Mouse (Mus musculus) monocyte, adult 5-6 weeks (primary cell): Measurements from ENCODE around the gene 3110009E18Rik. TPM values are rescaled to one million over a fixed set of nuclear protein-coding genes. Genes with fewer than 3 reads are reported as not detected.

ENCODE experiments used
- ATAC-seq: fragments of 153-309, 156-312 bp; replicated peaks from 2 replicates; pipeline ENCODE4 v1.8.0; 2017; ENCODE audit warnings: mild to moderate bottlenecking; ENCODE audit not compliant: low TSS enrichment, insufficient number of reproducible peaks, severe bottlenecking, poor library complexity, low FRiP score
- total RNA-seq: library from RNA; stranded (forward); fragments of 200-1000, 200-491, 200-594 nt; gene quantifications from 3 replicates; pipeline ENCODE4 v1.2.3, GENCODE M21; 2017

The 3110009E18Rik gene
- total RNA-seq, 1 experiment from 2014 or later, result 10.3 TPM

DNA sequence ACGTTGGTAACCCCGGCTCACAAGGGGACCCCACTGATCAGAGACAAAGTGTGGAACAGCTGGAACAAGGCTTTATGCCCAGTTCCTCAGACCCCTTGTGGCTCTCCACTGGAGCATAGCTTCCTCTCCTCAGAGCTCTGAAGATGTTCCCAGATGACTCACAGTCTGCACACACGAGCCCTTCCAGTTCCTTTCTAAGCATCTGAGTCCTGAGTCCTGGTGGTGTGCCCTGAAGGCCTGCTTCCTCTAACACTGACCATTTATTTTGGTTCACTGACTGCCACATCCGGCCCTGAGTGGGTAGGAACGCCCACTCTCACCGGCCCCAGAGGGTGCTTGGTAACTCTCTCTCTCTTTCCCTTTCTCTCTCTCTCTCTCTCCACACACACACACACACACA is 21.5 kb upstream of the 3110009E18Rik start:
- peak; percentile 79 for ATAC-seq

DNA sequence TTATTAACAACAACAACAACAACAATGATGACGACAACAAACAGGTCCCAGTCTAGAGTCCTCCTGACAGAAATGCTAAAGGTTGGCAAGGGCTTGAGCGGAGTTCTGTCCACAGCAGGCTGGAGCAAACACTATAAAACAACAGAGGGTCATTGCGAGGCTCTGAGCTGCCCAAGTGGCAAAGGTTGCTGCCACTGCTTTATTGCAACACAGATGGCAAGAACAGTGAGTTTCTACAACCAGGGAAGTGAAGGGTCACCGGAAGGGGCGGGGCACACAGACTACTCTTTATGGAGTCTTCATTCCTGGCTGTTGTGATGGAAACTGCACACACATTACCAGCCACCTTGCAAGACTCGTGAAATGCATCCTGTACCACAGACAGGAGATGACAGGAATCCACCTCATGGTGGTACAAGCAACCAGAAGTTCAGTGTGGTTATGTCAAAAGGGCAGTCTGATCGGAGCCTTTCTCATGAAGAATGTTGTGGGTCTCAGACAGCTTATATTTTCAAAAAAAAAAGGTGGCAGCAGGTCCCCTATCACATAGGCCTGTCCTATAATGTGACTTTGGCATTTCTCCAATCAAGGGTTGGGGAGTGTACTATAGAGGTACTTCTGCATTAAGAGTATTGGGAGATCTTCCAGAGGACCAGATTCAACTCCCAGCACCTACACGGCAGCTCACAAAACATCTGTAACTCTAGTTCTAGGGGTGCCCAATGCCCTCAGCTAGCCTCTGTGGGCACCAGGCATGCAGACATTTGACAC is 20.3 kb upstream of the 3110009E18Rik start:
- ATAC-seq, result no peak

DNA sequence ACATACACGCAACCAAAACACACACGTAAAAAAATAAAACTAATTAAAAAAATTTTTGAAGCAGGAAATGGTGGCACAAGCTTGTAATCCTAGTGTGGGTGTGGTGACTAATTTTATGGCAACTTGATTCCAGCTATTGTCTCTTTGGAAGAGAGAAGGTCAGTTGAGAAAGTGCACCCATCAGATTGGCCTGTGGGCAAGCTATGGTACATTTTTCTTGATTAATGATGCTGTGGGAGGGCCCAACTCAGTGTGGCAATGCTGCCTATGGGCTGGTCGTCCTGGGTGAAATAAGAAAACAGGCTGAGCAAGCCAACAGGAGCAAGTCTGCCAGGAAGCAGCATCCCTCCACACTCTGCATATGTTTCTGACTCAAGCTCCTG is 19.8 kb upstream of the 3110009E18Rik start:
- no peak for ATAC-seq

DNA sequence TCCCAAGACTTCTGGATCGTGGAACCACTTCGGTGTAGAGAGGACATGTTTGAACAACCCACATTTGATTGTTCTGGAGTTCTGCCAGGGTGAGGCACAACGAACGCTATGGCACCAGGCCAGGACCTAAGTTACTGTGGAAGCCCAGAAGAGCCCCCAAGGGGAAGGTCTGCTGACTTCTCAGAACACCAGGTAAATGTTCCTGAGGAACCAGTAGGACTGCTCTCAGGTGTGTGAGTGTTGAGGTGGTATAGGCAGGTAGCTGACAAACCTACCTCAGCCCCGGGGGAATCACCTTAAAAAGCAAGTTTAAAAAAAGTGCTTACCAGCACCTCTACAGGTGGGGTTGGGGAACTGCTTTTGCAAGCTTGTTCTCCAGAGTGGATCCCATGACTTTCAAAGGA is 15.4 kb upstream of the 3110009E18Rik start:
- ATAC-seq, result 0 out of 2 replicates have a peak, but pooled peaks have one; percentile 17

DNA sequence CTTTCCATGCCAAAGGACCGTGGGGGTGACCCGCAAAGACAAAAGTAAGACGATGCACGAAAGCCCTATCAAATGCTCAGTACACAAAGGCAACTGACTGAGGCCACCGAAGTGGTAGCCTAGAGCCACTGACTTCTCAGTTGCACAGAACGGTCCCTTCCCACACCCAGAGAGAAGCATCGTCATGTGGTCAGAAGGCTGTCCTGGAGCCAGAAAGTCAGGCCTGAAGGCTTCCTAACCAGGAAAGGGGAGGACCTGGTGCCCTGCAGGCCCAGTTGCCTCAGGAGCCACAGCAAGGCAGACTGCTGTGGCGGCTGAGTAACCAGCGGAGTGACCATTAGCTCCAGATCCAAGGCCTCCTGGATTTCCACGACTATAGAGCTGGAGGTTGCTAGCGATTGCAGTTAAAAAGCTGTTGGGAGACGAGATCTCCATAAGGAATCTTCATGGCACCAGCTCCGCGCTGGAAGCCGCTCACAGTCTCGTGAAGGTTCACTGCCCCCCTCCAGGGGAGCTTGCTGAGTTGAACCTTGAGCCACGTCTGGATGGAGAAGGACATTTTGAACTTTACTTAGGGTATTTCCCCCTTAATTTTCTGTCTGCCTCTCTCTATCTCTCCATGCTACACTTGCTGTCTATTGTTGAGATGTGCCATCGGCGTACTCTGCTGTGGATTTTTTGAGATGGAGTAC is 11.1 kb upstream of the 3110009E18Rik start:
- no peak for ATAC-seq

DNA sequence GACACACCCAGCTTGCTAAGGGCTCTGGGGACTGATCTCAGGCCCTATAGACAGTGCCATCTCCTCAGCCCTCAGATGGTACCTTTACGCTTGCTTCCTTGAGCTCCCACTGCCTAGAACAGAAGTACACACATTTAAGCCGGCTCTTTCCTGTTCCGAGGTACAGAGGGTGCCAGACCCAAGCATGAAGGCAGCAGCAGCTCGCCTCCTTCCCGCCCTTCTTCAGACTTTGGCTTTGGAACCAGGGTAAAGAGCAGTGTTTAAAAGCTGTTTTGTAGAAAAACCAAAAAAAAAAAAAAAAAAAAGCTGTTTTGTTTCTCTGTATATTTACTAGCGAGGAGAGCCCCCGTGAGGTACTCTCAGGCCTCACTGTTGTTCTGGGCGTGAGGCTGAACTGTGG is 9.2 kb upstream of the 3110009E18Rik start:
- no peak for ATAC-seq

DNA sequence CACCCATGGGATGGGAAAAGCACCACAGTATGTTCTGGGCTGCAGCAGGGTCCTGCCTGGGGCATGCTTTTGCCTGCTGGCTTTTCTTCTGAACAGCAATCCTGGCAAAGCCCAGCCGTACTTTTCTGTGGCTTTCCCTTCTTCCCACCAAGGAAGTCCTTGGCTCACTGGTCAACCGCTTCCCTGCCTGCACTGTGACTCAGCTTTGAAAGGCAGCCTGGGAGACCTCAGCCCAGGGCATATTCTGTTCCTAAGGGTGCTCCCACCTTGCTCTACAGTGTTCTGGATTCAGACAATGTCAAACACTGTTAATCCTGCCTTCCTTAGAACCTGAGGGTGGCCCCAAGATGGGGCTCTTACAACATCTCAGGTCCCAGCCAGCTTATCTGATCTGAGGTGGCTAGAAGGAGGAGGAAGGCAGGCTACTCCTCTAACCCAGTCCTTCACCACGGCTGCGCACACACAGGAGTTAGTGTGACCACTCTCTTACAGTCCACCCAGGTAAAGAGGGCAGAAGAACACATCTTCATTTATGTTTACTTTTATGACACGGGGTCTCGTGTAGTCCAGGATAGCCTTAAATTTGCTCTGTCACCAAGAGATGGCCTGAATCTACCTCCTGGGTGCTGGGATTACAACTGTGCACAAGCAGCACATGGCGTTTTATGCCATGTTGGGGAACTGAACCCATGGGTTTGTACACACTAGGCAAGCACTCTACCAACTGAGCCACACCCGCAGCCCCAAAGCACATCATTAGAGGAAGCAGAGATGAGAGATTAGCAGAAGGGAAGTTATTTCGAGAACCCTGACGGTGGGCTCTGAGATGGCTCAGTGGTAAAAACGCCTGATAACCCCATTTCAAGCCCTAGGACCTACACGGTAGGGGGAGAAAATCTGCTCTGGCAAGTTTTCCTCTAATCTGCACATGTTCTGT is 8.5 kb upstream of the 3110009E18Rik start:
- ATAC-seq, result peak; percentile 55

DNA sequence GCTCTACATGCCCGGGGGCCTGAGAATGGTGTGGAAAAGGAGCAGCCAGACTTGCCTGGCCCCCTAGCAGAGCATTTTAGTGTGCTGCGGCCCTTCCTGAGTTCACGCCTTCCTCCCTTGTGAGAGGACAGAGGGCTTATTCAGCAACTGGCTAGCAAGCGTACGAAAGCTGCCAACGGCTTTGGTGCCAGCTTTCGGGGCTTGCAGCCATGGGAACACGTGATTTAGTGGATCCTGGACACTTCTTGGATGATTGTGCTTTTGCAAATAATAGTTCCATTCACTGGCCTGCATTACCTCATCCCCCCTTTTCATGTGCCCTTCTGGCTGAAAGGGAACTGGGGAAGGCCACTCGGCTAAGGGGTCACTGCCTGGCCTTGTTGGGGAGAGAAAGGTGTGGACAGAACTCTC is 5.3 kb upstream of the 3110009E18Rik start:
- no peak for ATAC-seq

DNA sequence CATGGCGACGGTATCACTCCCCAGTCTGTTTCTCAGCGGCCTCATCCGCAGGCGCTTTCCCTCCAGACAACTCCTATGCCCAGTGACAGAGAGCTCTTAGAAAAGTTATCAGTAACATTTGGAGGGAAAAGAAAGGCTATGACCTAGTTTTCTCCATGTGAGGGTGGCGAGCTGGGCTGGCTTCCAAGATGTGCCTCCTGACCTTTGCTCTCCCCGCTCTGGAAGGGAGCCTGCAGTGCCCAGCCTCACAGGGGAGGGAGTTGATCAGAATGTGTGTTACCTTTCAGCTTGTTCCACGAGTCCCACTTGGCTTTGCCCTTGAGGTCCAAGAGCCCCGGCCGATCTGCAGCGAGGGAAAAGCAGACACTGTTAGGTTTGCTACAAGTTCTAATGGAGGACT is 4.9 kb upstream of the 3110009E18Rik start:
- no peak for ATAC-seq

DNA sequence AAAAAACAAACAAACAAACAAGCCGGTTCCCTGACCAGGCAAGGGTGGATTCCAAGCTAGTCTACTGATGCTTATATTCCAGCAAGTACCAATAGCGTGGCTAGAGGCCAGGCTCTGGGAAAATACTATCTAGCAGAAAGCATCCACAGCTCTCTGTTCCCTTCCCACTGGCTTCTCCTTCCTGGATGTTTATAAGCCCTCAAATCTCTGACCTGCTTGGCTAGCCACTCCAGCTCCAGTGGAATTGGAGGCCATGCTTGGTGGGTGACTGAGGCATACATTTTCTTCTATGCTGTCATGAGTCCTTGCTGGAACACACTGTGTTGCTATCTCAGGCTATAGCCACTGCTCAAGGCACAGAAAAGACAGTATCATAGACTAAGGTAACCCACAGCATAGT is 2.1 kb upstream of the 3110009E18Rik start:
- ATAC-seq, result no peak

DNA sequence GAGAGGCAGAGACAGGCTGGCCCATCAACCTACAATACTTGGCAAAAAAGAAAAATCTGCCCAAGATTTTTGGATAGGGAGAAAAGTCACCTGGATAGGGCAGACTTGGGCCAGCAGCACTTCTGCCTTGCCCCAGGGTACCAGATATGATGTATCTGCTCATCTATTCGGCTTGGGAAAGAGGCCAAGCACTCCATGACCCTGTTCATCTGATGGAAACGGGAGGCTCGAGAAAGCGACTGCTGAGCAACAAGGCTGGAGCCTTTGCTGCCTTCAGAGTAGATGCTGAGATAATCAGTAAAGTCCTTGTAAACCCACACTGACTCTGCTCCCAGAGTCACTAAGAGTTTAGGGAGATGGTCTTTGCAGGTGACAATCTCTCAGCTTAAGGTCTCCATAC is 1.6 kb upstream of the 3110009E18Rik start:
- ATAC-seq, result no peak

DNA sequence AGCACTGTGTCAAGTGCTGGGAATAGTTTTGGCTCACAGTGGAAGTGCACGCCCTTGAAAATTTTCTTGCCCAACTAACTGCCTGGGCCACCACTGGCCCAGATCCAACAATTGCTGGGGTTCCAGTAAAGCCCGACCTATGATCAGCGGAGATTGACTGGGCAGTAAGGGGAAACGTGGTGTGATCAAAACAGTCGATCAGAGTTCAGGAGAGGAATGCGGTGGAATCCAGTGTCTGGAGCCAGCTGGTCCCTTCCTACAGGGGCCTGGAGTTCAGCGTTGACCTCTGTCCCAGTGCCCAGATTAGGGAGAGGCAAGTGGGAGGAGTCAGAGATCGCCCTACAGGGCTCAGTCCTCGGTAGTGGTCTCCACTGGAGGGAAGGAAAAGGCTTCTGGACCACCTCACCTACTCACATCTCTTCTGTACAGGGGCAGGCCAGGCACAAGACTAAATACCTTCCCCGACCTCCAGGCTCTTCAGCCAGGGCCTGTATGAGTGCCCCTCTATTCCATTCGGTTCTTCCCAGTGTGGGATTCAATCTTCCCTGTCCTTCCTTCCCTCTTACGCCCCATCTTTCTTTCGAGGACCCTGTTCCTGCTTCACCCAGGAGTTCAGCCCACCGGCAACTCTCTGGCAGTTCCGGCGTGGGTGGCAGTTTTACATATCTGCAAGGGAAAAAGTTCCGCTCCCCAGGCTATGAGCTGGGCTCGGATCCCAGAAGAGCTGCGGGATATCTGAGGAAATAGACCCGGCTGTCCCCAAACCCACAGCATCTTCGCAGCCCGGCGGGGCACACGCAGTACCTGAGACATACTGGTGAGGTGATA is 632 bp upstream of the 3110009E18Rik start:
- no peak for ATAC-seq

DNA sequence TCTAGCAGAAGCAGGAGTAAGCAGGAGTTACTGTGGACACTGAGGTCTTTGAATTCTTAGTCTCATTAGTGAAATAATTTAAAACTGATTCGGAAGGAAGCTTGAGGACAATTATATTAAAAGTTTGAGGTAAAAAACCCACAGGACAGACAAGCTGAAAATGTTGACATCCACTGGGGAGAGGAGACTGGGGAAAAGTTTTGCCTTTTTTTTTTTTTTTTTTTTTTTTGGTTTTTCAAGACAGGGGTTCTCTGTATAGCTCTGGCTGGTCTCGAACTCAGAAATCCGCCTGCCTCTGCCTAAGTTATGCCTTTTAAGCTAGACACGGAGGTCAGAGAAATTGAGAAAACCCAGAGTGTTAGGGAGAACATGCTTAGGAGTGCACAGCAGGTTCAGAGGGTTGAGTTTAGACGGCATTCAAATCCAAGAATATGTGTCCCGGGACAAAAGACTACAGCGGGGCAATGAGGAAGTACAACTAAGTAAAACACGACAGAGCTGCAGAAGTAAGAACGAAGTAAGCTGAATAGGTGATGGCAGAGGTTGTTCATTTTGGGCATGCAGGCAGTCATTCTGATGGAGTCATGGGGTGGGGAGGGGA is 1.0 kb downstream of the 3110009E18Rik start:
- no peak for ATAC-seq

DNA sequence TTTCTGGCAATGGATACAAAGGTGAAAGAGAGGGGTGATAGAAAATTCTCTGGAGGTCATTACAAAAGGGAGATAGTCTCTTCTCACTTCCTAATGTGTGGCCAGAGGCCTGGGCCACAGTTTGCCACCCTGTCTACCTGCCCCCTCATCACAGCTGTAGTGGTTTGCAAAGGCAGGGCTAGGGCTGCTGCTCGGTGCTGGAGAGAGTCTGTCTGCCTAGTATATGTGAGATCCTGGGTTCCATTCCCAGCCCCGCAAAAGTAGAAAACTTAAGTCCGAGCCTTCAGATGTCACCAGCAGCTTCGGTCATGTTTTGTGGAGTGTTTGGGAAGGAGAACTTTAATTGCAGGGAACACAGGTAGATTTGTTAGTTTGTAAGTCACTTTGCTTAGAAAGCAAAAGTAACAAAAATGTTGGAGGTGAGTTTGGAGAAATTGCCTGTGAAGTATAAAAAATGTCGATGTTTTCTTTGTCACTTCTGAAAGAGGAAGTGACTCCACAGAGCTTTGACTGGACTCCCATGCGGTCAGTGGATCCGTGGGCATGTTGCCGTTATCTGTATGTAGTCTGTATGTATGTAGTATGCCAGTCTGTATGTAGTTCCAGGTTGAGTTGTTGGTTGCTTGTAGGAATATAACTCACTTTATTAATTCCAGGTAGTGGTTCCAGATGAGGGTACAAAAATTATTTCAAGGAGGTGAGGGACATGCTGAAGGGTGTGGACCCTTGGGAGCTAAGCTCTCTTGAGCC is 1.8 kb downstream of the 3110009E18Rik start:
- no peak for ATAC-seq

DNA sequence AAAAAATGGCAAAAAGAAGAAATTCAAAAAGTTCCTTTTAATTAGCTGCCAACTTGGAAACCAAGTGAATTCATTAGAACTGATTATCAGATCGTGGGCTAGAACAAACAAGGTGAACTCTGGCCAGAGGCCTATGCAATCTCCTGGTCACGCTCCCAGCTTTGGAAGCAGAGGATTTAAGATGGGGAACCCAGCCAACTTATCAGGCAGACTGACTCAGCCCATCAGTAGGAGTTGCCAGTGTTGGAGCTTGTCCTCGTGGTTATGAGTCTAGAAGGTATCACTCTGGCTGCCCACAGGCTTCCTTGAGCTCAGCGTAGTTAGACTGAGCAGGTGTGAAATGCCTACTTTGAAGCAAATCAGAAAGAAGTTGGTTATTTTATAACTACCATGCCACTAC is 3.9 kb downstream of the 3110009E18Rik start:
- ATAC-seq, result no peak

DNA sequence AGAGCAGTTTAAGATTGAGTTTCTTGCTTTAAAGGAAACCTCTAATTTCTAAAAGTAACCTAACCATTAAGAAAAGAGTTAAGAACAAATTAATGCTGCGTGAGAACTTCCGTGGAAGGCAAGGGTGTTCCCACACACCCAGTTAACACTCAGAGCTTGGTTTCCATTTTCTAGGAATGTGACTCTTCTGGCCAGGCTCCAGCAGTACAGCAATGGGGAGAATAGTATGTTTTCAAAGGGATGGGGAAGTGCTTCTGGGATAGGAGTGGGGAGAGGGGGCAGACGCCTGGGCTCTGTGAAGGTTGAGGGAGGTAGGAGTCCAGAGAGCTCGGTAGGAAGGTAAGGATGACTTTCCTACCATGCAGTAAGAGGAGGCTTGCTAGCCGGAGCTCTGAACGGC is 4.5 kb downstream of the 3110009E18Rik start:
- no peak for ATAC-seq

DNA sequence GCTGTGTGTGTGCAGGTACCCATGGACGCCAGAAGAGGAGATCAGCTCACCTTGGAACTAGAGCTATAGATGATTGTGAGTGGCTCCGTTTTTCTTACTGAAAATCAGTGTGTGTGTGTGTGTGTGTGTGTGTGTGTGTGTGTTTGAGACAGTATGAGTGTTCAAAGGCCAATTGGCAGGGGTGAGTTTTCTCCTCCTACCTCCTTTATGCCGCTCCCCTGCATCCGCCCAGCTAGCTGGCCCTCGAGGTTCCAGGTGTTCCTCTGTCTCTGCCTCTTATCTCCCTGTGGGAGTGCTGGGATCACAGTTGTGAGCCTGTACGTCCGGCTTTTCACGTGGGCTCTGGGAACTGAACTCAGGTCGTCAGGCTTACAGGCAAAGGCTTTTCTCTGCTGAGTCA is 5.3 kb downstream of the 3110009E18Rik start:
- no peak for ATAC-seq
